Mouse (Mus musculus) v-Abl transformed pro-B cells (cell line): ENCODE data around the gene Ifngr1.

Source experiments
- in situ Hi-C, 2 experiments: fragments of 400-800 bp; cut with MboI; formaldehyde crosslinking; loops; one replicate each; pipeline ENCODE4 v1.15.1; 2025; ENCODE audit not compliant: unreplicated experiment in 2 of 2

Gene Ifngr1

GRCm38 (mm10) chr10:19591641-19592441, at the start of gene Ifngr1:
Ifngr1 (plus strand) TSS chr10:19591949.
- in situ Hi-C loops = loop anchor here (10.0 kb wide), 2 partner anchors 67 to 667 kb away; no protein-coding TSS in a partner anchor

GRCm38 (mm10) chr10:19546825-19547224, 44.9 kb upstream of the Ifngr1 start:
- in situ Hi-C loops = no loop called here

DNA sequence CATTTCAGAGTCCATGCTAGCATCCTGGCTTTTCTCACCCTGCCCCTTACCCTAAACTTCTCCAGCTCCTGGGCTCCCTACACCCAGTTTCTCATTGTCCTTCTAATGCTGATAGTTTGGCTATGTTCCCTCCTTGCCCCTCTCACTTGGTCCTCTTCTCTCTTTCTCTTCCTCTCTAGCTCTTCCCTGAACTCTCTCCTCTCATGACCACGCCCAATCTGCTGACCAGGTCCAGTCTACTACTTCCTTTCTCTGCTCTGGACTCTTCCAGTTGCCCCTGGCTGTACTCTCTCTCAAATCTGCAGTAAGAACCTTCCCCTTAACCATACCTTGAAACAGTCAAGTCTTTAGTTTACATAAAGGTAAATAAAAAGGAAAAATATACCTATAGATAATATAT, 43.7 kb upstream of the Ifngr1 start:
- in situ Hi-C loops = no loop called here

- in situ Hi-C loops = no loop called here
These were observed 43.3 kb upstream of the Ifngr1 start for GRCm38 (mm10) chr10:19548491-19548890.

DNA sequence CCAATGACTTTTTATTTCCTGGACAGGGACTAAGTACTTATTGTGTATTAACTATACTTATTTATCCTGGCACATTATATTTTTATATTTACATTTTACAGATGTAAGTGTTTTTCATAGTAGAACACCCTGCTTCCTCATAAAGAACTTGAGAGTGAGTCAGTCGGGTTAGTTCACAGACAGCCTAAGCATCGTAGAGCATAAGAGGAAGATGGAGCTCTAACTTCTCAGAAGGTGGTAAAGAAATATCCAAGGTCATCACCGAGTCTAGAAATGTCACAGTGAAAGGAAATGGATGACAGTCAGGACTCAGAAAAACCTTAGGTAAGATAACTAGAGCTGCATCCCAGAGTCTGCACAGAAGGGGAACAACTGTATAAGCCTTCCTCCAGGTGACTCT, 40.2 kb upstream of the Ifngr1 start:
- in situ Hi-C loops = no loop called here

DNA sequence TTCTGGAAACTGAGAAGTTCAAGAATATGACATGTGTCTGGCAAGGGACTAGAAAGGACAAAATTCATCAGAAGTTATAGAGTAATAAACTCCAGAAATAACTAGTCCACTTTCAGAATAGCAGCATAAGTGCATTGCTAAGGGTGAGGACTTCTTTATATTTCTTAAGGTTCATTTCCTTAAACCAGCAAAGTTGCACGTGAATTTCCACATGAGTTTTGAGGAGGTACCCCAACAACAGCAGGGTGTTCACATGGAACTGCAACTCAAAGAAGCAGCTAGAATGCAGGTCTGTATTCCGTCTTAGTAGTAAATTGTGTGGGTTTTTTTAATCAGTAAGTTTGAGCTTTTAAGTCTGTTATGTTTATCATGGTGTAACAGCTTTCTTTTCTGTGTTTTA, 37.9 kb upstream of the Ifngr1 start:
- in situ Hi-C loops = no loop called here

GRCm38 (mm10) chr10:19557696-19558095, 34.1 kb upstream of the Ifngr1 start:
- in situ Hi-C loops = no loop called here

DNA sequence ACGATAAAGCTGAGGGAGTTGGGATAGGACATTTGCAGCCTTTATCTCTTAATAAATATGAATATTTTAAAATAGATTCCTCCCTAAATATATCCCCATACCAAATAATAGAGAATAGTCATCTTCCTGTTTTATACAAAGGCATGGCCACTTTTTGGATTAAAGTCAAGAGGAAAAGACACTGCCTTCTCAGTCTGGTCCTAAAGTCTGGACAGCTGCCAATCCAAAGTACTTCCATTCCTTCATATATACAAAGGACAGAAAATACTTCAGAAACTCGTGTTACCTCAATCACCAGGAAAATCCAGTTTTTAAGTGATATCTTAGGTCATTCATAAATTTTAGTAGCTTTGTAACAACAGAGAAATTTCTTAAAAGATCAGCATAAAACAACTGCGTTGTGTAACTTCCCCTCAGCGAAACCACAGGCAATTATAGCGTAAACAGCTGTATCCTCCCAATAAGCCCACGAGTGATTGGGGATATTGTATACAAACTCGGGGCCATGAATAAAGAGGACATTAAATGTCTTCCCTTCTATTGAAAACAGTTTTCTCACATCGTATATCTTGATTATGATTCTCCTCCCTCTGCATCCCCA, 32.1 kb upstream of the Ifngr1 start:
- in situ Hi-C loops = no loop called here

GRCm38 (mm10) chr10:19562598-19562997, 29.2 kb upstream of the Ifngr1 start:
- in situ Hi-C loops = no loop called here

DNA sequence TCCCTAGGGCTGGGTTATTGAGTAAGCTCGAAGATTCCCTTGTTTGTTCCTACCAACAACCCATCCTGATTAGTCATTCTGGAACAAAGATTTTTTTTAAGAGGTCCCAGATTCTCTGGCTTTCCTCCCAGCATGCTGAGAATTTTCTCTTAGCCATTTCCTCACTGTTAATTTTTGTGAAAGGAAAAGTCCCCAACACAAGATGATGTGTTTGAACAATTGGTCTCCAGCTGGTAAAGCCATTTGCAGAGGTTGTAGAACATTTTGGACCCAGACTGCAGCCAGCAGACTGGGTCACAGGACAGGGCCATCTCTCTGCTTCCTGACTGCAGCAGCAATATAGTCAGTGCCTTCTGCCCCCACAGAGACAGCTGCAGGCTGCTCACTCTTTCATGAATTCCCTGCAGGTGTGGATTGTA, 28.3 kb upstream of the Ifngr1 start:
- in situ Hi-C loops = no loop called here

DNA sequence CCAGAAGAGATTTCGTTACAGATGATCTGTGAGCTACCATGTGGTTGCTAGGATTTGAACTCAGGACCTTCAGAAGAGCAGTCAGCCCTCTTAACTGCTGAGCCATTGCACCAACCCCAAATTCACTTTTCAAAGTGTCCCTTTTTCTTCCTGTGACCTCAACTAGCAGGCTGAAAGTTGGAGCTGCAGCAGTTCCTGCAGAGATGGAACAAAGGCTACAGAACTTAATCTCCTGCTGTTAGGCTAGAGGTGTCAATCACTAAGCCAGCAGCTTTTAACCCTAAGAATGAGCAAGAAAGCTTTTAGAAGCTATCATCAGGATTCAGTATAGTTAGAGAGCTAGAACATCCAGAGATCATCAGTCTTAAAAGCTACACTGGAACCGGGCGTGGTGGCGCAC, 24.3 kb upstream of the Ifngr1 start:
- in situ Hi-C loops = no loop called here

- in situ Hi-C loops = no loop called here
These were observed 21.5 kb upstream of the Ifngr1 start for GRCm38 (mm10) chr10:19570288-19570687.

GRCm38 (mm10) chr10:19570716-19571115, 21.0 kb upstream of the Ifngr1 start:
- in situ Hi-C loops = no loop called here

- in situ Hi-C loops = no loop called here
These were observed 14.2 kb upstream of the Ifngr1 start for GRCm38 (mm10) chr10:19577571-19577970.

DNA sequence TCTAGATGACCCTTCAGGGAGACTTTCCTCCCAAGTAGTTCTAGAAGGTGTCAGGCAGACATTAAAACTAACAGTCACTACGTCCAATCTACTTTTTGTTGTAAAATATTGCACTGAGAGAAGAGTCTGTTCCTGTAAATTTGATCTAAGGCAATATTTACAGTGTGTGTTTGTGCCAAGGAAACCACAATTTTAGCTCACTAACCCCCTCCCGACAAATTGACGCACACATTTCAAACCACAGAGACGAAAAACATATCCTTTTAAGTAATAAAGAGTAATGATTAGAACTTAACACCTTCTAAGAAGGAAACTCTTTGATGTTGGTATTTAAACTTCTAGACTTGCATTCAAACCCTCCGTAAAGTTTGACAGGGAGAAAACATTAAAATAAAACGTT, 13.7 kb upstream of the Ifngr1 start:
- in situ Hi-C loops = no loop called here

DNA sequence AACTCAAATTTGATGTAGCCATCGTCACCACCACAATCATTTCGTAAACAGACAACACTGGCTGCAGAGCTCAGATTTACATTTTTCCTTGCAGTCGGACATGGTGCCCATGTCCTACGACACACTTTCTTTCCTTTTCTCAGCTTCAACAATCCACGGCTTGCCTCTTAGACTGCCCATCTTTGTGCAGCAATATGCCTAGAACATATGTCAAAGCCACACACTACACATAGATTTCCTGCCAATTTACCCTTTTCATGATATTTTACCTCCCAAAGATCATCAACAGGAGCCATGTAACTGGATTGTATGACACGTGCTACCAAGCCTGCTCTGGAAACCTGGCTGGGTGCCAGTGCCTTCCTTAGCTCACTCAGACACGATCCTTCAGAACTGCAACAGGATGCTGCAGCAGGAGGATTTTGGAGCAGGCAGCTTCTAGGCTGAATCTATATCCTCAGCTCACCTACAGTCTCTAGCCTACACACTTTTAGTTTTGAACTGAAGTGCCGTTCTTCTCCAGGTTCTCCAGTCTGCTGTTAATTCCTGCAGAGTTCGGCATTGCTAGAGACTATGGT, 13.3 kb upstream of the Ifngr1 start:
- in situ Hi-C loops = no loop called here

DNA sequence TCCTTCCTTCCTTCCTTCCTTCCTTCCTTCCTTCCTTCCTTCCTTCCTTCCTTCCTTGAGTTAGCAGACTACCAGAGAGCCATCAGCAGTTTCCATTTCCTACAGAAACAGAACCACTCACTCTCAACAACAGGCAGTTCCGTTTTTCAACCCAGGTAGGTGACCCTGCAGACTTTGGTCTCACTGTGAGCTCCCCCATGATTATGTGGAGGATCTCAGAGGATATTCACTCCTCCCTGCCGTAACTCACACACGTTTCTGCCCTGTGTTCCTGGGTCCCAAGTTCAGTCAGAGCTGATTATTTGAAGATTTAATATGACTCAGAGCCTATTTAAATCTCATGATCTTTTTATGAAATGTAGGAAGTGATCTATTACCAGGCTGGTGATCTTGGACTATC, 11.1 kb upstream of the Ifngr1 start:
- in situ Hi-C loops = no loop called here

GRCm38 (mm10) chr10:19581844-19582582, 9.7 kb upstream of the Ifngr1 start:
- in situ Hi-C loops = no loop called here

DNA sequence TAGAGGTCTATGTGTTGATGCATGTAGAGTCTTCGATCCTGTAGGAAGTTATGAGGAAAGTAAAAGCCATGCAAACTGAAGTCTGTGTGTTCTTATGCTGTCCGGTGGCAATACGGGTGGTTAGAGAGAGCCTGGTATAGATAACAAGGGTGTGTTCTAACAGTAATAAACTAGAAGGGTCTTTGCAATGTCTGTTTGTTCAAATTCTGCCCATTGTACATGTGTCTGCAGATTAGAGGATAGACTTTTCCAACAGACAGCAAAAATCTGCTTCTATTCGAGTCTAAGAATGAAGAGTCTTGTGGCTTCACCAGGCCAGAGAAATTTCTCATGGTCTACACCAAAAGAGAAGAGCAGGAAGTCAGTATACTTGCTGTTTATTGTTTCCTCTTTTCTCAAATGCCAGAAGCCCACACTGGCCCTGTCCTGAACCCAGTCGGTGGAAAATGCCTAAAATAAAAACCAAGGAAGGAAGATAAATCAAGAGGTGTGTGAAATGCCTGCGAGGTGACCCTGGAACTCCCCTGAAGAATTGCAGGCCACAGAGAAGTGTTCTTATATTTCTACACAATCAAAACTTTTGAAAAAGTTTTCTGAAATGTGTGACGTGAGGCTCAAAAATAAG, 8.8 kb upstream of the Ifngr1 start:
- in situ Hi-C loops = no loop called here

DNA sequence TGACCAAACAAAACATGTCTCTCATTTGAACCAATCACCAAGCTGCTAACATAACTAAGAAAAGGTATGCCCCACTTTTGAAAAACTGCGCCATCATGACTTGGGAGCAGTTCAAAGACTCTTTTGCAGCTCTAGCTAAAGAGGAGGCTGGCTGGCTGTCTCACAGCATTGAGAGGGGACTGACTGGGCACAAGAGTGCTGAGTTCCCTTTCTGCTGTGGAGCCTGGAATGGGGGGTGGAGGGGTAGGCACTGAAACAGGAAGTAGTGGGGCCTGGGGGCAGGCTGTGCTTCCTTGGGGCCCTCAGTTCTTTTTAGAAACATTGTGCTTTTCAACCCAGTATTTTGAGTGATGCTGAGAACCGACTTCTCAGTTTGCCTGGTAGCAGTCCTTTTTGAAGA, 7.7 kb upstream of the Ifngr1 start:
- in situ Hi-C loops = no loop called here

DNA sequence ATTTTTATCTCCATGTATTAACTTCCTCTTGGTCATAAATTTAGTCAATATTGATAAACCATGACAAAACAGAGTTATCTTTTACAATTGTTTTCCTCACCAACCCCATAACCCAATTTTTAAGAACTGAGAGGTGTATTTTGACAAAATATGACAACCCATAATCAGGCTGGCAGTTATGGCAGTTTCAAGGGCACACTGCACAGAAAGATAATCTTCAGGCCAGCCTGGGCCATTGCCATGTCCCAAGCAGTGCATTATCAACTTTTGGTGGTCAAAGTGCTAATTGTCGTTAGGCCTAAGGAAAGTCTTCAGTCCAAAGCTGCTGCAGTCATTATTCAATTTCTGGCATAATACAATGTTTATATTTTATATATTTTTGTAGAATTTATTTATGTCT, 6.9 kb upstream of the Ifngr1 start:
- in situ Hi-C loops = no loop called here
